Mouse (Mus musculus): Measurements from ENCODE around the gene Elovl7.

Elovl7 gene

DNA sequence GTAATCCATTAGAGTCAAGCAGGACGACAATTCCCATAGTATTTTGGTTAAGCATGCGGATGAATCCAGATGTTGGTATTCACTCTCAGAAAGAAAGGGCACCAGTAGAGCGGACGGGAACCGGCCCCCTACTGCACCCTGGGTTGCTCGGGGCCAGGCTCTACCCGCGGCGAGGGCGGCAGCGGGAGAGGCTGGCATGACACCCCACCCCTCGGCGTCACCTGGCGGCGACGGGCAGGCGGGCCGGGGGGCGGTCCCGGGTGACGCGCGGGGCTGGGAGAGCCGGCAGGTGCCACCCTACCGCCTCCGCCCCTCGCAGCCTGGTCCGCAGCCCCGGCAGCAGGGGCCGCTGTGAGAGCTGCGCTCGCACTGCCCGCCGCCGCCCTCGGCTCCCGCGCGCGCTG is at the start of gene Elovl7:
Elovl7 (plus strand) TSS at position 324 of the 404 bp plus-strand sequence.
- in situ Hi-C loops (cut with MboI, MseI): no loop called here

DNA sequence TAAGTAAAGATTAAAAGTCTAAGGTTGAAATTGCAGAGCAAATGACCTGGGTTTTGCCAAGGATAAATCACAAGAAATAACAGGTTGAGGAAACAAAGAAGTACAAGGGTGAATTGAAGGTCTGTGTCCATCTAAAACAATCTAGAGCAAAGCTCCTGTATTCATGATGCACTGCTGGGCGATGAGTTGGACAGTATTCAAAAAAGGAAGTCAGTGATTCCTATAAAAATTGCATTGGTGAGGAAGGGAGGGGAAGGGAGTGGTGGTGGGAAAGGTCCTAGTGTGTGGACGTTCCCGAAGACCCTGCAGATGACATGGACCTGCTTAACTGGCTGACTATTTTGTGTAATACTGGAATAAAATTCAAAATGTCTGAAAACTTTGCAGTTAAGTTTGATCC is 49.6 kb upstream of the Elovl7 start:
- in situ Hi-C loops (cut with MboI, MseI): loop anchor here in 1 of 2 experiments (5.0 kb wide), 1 partner anchor 1043 kb away; no protein-coding TSS in a partner anchor

DNA sequence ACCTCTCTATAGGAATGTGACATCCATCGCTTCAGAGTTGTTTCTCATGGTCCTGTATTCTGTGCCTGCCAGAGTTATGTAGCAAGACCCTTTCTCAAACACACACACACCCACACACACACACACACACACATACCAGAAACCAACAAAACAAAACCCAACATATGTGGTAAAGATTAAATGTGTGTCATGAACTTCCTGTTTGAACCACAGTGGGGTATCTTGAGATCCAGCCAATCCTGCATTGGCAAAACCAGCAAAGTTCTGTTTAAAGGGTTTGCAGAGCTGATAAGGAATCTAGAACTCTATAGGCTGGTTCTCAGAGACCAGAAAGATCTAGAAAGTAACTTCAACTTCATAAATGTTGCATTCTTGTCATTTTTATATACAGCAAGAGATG is 44.2 kb upstream of the Elovl7 start:
- in situ Hi-C loops (cut with MboI, MseI): no loop called here

DNA sequence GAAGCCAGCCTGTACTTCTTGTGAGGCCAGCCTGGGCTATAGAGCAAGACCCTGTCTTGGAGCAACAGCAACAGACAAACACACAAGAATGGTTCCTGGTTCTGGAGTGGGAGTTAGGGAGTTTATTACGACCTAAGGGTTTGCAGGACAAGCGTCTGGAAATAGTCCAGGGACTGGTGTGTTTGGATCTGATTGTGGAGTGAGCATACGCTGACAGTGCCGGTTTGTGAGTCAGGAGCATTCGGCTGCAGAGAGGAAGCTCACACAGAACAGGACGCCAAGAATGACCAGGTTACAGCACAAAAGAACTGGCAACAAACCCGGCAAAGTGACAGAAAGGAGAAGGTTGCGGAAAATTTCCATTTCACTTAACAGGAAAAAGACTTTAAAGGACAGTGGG is 43.7 kb upstream of the Elovl7 start:
- in situ Hi-C loops (cut with MboI, MseI): no loop called here

DNA sequence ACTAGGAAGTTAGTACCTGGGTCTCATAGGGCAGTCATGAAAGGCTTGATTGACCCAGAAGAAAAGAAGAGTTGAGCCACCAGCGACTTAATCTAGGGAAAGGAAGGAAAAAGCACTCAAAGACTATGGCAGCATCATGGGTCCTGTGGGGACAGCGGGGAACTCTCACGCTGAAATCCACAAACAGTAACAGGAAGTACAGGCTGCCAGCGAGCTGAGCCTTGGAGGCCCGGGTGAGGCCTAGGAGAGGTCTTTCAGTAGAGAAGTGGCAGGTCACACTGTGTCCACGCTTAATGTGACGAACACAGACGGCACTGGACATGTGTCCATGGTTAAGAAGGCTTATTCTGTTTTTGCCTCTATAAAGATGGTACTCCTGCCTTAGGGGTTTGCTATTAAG is 34.6 kb upstream of the Elovl7 start:
- in situ Hi-C loops (cut with MboI, MseI): no loop called here

DNA sequence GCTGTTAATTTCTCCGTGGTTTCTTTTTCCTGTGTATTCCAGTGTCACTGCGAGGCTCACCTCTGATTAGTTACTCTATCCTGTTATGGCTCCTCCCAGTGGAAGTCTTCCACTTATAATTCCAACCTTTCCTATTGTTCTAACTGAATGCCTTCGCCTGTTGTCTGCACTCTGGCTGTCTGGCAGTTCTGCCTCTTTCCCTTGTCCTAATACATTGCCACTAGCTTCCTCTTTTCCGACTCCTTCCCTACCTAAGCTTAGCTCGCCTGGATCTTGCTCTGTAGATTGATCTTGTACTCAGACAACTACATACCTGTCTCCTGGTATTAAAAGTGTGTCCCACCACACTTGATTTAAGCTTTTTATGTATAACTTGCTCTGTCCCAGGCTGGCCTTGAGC is 33.4 kb upstream of the Elovl7 start:
- in situ Hi-C loops (cut with MboI, MseI): no loop called here

DNA sequence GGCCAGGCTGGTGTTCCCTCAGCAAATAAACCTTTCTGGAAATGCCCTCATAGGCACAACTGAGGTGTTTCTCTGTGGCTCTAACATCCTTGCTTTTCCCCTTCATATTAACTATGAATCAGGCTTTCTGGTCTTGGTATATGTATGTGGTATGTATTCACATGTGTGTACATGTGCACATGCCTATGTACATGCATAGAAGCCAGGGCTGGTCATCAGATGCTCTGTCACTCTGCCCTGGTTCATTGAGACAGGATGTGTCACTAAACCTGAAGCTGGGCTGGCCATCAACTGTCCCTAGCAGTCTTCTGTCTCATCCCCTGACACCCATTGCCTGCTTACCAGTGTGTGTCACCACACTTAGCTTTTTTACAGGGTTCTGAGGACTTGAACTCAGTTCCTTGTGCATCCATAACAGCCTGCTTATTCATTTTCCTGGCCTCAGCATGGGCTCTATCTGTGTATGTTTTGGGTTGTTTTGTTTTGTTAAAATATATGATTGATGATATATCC is 29.4 kb upstream of the Elovl7 start:
- in situ Hi-C loops (cut with MboI, MseI): no loop called here

DNA sequence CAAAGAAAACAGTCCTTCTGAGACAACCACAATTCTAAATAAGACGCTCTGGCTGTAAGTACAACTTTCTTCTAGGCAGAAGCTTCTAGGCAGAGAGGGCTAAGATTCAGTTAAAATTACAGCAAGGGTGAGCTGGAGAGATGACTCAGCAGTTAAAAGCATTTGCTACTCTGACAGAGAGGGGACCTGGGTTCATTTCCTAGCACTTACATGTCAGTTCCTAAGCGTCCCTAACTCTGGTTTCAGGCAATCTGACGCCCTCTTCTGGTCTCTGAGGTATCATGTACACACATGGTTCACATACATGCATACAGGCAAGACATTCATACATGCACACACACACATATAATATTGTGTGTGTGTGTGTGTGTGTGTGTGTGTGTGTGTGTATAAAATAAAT is 28.7 kb upstream of the Elovl7 start:
- in situ Hi-C loops (cut with MboI, MseI): no loop called here

DNA sequence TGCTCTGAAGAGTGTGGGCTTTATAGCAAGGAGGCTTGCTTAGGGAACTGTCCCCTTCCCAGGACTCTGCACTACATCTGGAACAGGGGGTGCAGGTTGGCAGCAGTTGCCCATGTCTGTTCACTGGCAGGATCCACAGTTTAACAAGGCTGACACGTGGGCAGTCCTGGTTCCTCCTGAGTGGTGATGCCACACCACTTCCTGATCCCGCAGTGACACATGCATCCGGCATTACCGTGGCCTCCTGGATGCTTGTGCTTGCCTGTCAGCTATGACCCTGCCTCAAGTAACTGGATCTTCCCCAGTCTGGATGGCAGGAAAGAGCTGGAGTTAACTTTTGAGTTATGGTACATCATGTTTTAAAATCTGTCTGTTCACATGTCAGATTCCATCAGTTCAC is 26.2 kb upstream of the Elovl7 start:
- in situ Hi-C loops (cut with MboI, MseI): no loop called here

DNA sequence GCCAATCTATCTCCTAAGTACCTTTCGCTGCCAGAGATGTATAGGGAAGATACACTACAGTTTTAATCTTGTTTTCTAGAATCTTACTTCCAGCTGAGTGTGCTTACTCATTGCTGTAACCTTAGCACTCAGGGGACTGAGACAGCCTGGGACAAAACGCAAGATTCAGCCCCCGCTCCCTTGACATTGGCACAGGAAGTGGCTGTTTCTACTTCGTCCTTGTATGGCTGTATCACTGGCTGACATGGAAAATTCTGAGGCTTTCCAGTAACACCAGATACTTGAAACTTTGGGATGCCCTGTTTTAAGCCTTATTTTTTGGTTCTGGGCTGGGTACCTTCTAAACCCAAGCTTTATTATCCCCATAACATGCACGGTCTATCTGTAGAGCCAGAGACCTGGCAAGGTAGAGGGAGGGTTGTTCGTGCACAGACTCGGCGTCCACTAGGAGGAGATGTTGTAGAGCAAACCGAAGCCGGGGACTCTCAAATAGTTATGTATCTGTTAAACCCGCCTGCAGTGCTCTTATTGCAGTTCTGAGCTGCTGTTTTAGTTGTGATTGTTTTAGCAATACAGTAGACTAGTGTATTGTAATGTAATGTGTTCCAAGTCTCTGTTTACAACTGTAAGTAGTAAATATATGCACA is 23.0 kb upstream of the Elovl7 start:
- in situ Hi-C loops (cut with MboI, MseI): no loop called here

DNA sequence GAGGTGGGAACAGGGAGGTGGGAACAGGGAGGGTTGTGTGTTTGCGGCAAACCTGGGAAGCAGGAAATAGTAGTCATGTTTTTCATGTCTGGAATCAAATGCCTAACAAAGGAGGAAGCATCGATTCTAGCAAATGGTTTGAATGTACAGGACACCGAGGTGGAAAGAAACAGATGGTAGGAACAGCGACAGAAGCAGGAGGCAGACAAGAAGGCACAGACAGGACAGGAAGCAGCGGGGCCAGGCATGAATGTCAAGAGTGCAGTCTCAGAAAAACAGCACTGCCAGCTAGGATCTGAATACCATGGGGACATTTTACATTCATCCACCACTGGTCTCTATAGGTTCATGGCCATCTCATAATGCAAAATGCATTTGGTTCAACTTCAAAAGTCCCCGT is 18.7 kb upstream of the Elovl7 start:
- in situ Hi-C loops (cut with MboI, MseI): loop anchor here in 1 of 2 experiments (5.0 kb wide), 1 partner anchor 137 kb away; no protein-coding TSS in a partner anchor

DNA sequence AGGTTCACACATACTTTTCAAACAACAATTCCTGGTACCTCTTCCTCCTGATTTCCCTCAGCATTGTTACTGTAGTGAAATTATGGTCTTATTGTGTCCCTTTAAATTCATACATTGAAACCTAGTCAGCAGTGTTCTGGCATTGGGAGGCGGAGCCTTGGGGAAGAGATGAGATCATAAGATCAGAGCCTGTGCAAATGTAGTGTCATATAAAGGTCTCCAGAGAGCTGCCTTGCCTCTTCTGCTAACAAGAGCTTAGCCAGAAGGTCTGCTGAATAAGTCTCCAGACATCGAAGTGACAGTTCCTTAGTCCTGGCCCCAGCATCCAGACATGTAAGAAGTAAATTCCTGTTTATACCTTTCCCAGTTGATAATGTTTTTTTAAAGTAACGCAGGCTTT is 9.3 kb upstream of the Elovl7 start:
- in situ Hi-C loops (cut with MboI, MseI): no loop called here

DNA sequence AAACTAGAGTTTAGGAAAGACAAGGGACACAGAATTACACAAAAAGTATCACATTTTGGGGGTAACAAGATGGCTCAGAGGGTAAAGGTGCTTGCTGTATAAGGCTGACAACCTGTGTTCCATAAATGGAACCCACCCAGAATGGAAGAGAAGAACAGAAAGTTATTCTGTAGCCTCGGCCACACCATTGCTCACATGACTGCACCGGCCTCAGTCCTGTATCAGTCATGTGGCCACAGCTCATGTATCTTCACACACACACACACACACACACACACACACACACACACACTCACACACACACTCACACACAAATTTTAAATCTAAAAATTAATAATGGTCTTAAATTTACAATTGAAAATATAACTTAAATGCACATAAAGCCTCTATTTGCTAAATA is 6.8 kb upstream of the Elovl7 start:
- in situ Hi-C loops (cut with MboI, MseI): no loop called here

DNA sequence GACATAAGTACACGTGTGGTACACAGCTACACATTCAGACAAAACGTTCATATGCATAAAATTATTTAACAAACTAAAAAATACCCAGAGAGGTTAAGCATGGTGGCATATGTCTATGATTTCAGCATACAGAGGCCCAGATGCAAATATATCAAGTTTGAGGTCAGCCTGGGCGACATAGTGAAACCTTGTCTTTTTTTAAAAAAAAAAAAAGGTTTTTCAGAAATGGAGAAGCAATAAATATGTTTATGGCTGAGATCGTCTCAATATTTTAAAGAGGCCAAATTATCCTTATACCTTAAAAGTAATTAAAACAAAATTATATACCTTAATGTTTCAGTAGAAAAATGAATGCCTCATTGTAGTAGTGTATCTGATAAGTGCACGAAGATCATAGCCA is 6.1 kb upstream of the Elovl7 start:
- in situ Hi-C loops (cut with MboI, MseI): no loop called here

DNA sequence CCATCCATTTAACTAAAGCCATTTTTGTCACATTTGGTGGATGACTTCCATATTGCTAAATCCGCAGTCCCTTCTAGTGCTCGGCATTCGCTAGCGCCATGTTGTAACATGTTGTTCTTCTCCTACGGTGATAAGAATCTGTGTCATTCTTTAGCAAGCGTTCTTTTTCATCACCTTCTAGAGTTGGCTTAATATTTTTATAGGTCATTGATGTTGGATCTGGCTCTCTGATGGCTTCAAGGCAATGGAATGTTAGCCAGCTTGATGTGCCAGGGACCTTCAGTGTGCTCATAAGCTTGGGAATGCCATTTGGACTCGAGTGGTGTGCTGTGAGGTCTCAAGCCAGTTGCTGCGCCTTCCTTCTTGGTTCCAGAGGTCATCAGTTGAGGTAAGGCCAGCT is 3.2 kb upstream of the Elovl7 start:
- in situ Hi-C loops (cut with MboI, MseI): no loop called here

DNA sequence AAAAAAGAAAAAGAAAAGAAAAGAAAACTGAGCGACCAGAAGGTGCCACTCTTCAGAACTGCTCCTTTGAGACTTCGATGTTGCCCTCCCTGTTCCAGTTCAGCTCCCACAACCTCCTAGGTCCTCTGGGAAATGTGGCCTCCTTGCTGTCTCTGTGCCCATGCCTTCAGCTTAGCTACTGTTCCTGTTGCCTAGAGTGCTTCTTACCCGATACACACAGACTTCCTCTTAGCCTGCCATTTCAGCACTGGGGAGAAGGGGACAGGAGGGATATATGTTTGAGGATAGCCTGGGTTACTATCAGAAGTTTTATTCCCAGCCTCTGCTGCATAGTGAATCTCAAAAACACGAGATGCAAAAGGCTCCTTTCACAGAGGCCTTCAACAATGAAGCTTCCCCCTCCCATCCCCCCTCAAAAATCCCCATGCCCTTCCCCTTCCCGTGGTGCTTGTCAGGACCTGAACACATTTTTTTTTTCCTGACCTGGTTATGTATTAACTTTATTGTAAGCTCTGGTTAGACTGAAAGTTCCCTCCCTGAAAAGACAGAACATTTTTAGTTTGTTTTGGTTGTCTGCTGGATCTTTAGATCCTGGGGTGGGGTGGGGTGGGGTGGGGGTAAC is 1.7 kb upstream of the Elovl7 start:
- in situ Hi-C loops (cut with MboI, MseI): no loop called here

DNA sequence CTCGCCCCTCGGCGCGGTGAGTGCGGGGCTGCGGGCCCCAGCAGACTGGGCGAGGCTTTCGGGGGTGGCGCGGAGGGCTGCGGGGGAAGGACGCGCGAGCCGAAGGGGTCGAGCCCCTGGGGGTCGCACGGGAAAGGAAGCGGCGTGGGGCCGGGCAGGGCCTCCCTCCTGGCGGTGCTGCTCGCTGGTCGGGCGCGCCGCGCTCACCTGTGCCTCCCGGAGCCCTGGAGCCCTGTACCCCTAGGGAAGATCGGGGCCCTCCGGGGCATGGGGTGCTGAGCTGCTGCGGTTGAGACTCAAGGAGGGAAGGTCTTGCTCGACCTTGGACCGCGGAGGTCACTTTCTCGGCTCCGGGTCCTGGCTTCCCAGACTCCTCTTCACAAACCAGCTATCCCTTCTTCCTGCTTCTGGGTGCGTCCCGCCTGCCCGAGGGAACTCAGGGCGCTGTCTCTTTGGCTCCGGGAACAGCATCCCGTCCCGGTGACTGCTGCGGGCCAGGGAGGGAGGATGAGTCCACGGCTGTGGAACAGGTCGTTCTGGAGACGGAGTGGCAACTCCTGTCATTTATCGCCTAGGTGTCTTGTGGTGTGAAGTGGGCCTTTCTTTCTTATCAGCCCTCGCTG is 392 bp downstream of the Elovl7 start:
- in situ Hi-C loops (cut with MboI, MseI): loop anchor here in 1 of 2 experiments (5.0 kb wide), 1 partner anchor 103 kb away; the partner anchor contains the start of gene Depdc1b

DNA sequence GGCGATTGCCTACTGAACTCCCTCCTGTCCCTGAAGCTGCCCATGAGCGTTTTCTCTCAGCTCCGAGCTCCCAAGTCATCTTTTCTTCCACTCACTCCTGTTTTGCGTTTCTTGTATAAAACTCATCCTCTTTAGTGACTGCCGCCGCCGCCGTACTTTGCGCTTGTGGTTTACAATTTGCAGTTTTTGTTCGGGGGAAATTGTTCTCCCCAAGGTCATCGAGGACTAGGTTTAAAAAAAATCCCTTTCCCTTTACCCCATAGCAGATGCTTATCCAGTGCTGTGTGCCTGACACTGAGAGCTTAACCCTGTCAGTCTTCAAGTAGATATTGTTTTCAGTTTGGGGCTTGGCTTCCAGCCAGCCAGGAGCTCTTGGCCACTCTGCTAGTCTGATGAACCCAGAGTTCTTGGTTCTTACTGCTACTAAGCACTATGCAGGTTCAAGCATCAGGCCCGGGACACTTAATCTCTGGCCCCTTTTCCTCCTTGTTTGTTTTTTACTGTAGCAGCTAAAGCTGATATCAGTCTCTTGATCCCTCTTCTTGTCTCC is 1.1 kb downstream of the Elovl7 start:
- in situ Hi-C loops (cut with MboI, MseI): loop anchor here in 1 of 2 experiments (5.0 kb wide), 1 partner anchor 102 kb away; the partner anchor contains the start of gene Depdc1b

DNA sequence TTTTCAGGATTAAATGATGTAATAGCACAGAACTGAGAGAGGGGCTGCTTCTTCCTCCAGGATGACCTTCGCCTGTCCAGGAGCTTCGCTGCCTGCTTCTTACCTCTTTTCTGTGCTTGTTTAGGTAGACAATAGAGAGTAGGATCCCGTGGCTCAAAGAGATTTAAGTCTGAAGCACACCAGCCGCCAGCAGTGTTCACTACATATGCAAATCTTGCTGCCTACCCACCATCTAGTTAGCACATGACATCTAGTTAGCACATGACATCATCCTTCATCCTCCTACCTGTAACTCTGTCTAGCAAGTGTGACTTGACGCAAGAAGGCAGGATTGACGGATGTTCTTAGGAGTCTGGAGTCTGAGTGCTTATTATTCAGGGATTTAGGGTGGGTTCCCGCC is 5.6 kb downstream of the Elovl7 start:
- in situ Hi-C loops (cut with MboI, MseI): loop anchor here (5.0 to 10.0 kb wide), 2 partner anchors 98 to 645 kb away; partner anchors contain the start of gene Depdc1b (in 1 of the 2)

DNA sequence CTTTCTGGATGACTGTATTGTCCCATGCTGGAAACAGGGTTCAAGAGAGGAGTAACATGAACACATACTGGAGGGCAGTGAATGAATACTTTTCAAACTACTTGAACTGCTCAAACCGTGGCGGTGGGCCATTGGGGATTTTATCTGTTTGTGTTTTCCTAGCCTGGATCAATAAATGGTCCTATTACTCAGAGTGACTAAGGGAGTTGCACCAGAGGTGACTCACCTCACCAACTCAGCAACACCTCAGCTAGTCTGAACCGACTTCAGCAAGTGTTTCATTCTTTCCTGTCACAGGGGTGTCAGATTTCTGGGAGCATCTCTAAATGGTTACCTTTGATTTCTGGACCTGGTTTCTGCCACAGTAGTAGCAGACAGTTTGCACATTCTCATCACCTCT is 15.0 kb downstream of the Elovl7 start:
- in situ Hi-C loops (cut with MboI, MseI): loop anchor here in 1 of 2 experiments (10.0 kb wide), 1 partner anchor 654 kb away; no protein-coding TSS in a partner anchor

DNA sequence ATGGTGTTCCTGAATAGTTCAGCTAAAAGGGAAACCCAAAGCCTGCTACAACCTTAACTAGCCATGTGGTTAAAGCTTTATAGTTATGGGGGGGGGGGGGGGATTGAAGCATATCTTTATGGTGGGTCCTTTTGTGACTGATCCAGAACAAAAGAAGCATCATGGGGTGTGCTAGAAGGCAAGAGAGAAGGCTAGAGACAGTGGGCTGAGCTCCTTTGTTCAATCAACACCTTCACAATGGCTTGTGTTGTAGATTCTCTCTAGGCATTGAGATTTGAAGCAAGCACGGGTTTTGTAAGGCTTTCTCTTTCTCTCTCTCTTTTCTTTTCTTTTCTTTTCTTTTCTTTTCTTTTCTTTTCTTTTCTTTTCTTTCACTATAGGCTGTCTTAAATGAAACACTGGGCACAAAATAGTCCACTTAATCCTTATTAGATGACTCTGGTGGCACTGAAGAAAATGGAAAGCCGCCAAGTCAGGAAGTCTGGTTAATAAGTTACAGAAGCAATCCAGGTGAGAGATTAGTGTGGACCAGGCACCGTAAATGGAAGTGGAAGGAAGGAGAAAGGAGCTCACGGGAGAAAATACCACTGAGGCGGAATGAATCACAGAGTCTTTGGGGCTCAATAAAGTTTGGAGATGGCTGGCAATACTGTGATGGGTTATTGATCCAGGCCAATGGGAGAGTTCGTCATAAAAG is 15.6 kb downstream of the Elovl7 start:
- in situ Hi-C loops (cut with MboI, MseI): loop anchor here in 1 of 2 experiments (10.0 kb wide), 1 partner anchor 655 kb away; no protein-coding TSS in a partner anchor
